Mouse (Mus musculus): Measurements from ENCODE around the gene Npl.

Npl gene

GRCm38 (mm10) chr1:153549536-153550199 lies at the start of gene Npl:
Gene Npl, minus strand, starts transcription at chr1:153550045.
- peak; percentile 66 for DNase-seq (ENCODE audit: low spot score)

GRCm38 (mm10) chr1:153599302-153600045 lies 49.6 kb upstream of the Npl start:
- no peak for DNase-seq (ENCODE audit: low spot score)

GRCm38 (mm10) chr1:153598773-153599172 lies 48.9 kb upstream of the Npl start:
- peak; percentile 26 for DNase-seq (ENCODE audit: low spot score)

- no peak for DNase-seq (ENCODE audit: low spot score)
Measured at GRCm38 (mm10) chr1:153593678-153594077, 43.8 kb upstream of the Npl start.

- DNase-seq (ENCODE audit: low spot score): no peak
Measured at GRCm38 (mm10) chr1:153590176-153590734, 40.4 kb upstream of the Npl start.

GRCm38 (mm10) chr1:153587956-153588355 lies 38.1 kb upstream of the Npl start:
- DNase-seq (ENCODE audit: low spot score): no peak

GRCm38 (mm10) chr1:153586826-153587225 lies 37.0 kb upstream of the Npl start:
- no peak for DNase-seq (ENCODE audit: low spot score)

- DNase-seq (ENCODE audit: low spot score): no peak
Measured at GRCm38 (mm10) chr1:153585752-153586151, 35.9 kb upstream of the Npl start.

GRCm38 (mm10) chr1:153583189-153583588 lies 33.3 kb upstream of the Npl start:
- no peak for DNase-seq (ENCODE audit: low spot score)

GRCm38 (mm10) chr1:153574730-153575129 lies 24.9 kb upstream of the Npl start:
- DNase-seq (ENCODE audit: low spot score): no peak

- no peak for DNase-seq (ENCODE audit: low spot score)
Measured at GRCm38 (mm10) chr1:153572271-153573043, 22.6 kb upstream of the Npl start.

GRCm38 (mm10) chr1:153565701-153566100 lies 15.9 kb upstream of the Npl start:
- no peak for DNase-seq (ENCODE audit: low spot score)

GRCm38 (mm10) chr1:153564701-153565100 lies 14.9 kb upstream of the Npl start:
- DNase-seq (ENCODE audit: low spot score): no peak

- no peak for DNase-seq (ENCODE audit: low spot score)
Measured at GRCm38 (mm10) chr1:153563675-153564074, 13.8 kb upstream of the Npl start.

GRCm38 (mm10) chr1:153560805-153561204 lies 11.0 kb upstream of the Npl start:
- no peak for DNase-seq (ENCODE audit: low spot score)

GRCm38 (mm10) chr1:153559701-153560100 lies 9.9 kb upstream of the Npl start:
- DNase-seq (ENCODE audit: low spot score): no peak

GRCm38 (mm10) chr1:153559126-153559647 lies 9.3 kb upstream of the Npl start:
- DNase-seq (ENCODE audit: low spot score): peak; percentile 75

GRCm38 (mm10) chr1:153556896-153557295 lies 7.1 kb upstream of the Npl start:
- DNase-seq (ENCODE audit: low spot score): peak; percentile 36

- DNase-seq (ENCODE audit: low spot score): no peak
Measured at GRCm38 (mm10) chr1:153556202-153556601, 6.4 kb upstream of the Npl start.

- DNase-seq (ENCODE audit: low spot score): peak; percentile 53
Measured at GRCm38 (mm10) chr1:153550814-153551213, 969 bp upstream of the Npl start.

GRCm38 (mm10) chr1:153547555-153547954 lies 2.3 kb downstream of the Npl start:
- no peak for DNase-seq (ENCODE audit: low spot score)

GRCm38 (mm10) chr1:153545196-153545595 lies 4.6 kb downstream of the Npl start:
- DNase-seq (ENCODE audit: low spot score): no peak

Data from ovary, postnatal 14 days (tissue).